Mouse (Mus musculus) heart, adult 2 months (tissue): ENCODE measurements around the gene Akap5.

Experiments
- CTCF ChIP-seq: fragments of 200-600 bp; IDR thresholded peaks from 2 replicates; pipeline ENCODE4 v1.8.1; 2022; ENCODE audit warnings: antibody characterized with exemption, mild to moderate bottlenecking, moderate library complexity
- POLR2A ChIP-seq: fragments of 200-500 bp; IDR thresholded peaks from 2 replicates; pipeline ENCODE4 v1.6.1; 2011; ENCODE audit warnings: mild to moderate bottlenecking, low read depth, low read length, control low read depth; ENCODE audit not compliant: insufficient read depth

DNA sequence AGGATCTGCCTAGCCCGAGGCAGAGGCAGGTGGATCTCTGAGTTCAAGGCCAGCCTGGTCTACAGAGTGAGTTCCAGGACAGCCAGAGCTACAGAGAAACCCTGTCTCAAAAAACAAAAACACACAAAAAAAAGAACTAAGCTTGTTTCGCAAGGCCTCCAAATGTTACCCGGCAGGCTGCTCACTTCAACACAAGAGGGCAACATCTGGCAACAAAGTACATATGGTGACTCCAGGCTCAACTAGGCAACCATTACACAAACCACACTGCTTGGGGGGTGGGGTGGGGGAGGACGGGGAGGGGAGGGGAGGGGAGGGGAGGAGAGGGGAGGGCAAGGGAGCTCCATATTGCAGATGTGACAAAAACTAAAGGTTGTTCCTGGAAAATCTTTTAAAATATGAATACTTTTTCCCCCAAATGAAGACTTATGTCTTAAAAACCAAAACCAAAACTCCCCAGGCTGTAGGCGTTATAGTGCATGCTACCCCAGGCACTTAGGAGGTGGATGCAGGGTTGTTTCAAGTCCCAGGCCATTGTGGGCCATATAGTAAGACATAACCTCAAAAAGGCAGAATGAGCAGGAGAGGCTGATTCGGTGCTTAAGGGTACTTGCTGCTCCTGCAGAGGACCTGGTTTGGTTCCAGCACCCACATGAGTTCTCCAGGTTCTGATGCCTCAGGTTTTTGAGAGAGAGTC lies 21.2 kb downstream of the Akap5 start:
- TF ChIP-seq CTCF (peak; percentile 48), POLR2A (no peak)
